Mouse (Mus musculus): ENCODE results near the gene Tm9sf3. TPM values are rescaled to one million over a fixed set of nuclear protein-coding genes. Genes with fewer than 3 reads are reported as not detected.
"Not testable (repeated sequence)": the region's sequence is repeated elsewhere in the genome, so short reads cannot be mapped to it uniquely, and the experiment has no call there.

Gene Tm9sf3
- polyA plus RNA-seq (2015; fragmentation: Nextera tagmentation; extraction: Ambion mirVana) = 92.2 and 96.3 TPM in 2 replicates

DNA sequence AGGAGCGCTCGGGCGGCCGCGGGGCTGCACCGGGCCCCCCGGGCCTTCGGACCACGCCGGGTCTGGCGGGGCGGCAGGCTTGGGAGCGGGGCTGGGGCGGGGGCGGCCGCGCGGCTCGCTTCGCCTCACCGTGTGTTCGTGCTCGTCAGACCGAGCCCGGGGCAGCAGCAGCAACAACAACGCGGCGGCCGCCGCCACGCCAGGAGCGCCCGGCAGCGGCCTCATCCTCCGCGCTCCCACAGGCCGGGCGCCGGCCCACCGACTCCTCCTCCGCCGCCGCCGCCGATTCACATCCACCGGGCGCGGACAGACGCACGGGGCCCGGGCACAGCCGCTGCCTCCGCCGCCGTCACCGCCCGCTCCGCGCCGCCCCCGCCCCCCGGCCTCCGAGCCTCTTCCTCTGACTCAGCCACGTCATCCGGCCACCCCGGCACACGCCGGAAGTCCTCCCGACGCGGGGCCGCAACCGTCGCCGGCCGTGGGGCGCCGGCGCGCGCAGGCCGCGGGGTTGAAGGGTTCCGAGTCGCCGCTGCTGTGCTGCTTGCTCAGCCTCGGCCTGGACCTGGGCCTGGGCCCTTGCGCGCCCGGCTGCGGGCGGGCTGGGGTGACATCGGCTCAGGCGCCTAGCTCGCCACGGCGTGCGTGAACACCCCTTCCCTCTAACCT is at the start of gene Tm9sf3:
Gene Tm9sf3, minus strand, starts transcription at position 368 of the 666 bp plus-strand sequence.
- peak within 1 kb of the TSS; percentile 69 for H3K4me2 ChIP-seq (replicated peaks)
- peak; percentile 95 for ATAC-seq (replicated peaks)
- no peaks in the 10 kb centered on the region for H3K9me3 ChIP-seq
- peaks cover 37% of the 10 kb centered on the region for H3K4me1 ChIP-seq
- 0% methylated on average over 69 of the region's 98 CpGs for WGBS
- peak within 1 kb of the TSS; percentile 98 for H3K9ac ChIP-seq (replicated peaks)
- H3K27me3 ChIP-seq = no peaks in the 10 kb centered on the region
- H3K36me3 ChIP-seq = no peaks in the 10 kb centered on the region
- H3K27ac ChIP-seq (replicated peaks) = peak within 1 kb of the TSS; percentile 97
- H3K4me3 ChIP-seq = peak within 1 kb of the TSS; percentile 78

DNA sequence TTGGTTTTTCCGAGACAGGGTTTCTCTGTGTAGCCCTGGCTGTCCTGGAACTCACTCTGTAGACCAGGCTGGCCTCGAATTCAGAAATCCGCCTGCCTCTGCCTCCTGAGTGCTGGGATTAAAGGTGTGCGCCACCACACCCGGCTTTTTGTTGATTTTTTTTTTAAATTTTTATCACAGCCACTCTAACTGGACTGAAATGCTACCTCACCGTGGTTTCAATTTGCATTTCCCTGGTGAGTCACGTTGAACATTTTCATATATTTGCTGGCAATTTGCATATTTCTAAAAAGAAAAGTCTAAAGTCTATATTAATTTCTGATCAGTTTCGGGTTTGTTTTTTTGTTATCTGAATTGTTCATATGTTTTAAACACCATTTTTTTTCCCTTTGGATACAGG is 48.8 kb upstream of the Tm9sf3 start:
- not testable (repeated sequence) for H3K4me1 ChIP-seq; H3K27ac ChIP-seq (replicated peaks); H3K36me3 ChIP-seq; H3K4me3 ChIP-seq; ATAC-seq (replicated peaks); H3K9ac ChIP-seq (replicated peaks); H3K4me2 ChIP-seq (replicated peaks); H3K9me3 ChIP-seq; H3K27me3 ChIP-seq
- 93% methylated on average over 8 of the region's 8 CpGs for WGBS

DNA sequence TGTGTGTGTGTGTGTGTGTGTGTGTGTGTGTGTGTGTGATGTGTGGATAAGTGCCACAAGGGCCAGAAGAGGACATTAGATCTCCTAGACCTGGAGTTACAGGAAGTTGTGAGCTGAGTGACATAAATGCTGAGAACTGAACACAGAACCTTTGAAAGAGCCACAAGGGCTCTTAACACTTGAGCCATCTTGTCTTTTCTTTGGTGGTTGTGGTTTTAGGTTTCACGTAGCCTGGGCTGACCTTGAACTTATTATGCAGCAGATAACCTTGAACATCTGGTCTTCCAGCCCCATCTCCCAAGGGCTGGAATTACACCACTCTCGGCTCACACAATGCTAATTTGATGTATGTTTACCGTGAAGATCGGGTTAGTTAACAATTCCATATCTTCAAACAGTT is 48.2 kb upstream of the Tm9sf3 start:
- Histone ChIP-seq H3K9ac (replicated peaks) (no peak overlapping the region), H3K4me2 (replicated peaks) (no peak overlapping the region), H3K27ac (replicated peaks) (no peak overlapping the region), H3K36me3 (no peaks in the 10 kb centered on the region), H3K4me3 (no peak overlapping the region), H3K9me3 (no peaks in the 10 kb centered on the region), H3K4me1 (peaks cover 3% of the 10 kb centered on the region; the same call in 1 of the 2 replicates), H3K27me3 (no peaks in the 10 kb centered on the region)
- 84% methylated on average over 4 of the region's 4 CpGs for WGBS
- ATAC-seq (replicated peaks) = no peak

DNA sequence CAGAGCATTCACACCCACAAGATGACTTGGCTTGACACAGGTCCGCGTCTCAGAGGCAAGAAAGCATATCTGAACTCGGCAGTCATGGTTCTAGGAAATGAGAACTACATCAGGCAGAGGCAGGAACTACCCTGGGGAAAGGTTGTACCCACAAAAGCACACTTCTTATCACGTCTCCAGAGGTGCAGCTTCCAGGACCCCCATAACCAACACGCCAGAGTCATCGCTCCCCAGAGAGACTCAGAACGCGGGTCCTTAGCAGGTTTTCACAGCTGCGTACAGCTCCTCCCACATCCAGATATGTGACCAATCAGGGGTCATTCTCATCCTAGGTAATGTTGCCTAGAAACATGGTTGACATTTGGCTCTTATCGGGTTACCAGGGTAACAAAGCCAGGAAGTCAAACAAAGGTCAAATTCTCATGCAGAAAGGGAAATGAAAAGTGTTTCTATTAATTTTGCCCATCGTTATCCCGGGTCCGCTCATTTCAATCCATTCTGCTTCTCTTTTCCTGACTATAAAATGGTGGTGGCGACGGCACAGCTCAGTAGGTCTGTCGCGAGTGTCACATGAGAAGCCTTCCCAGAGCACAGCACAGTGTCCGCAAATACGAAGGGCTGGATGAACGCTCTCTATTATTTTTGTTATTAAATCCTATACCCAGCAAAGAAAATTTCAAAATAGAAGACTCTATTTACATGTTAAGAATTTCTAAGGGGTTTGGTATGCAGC is 47.3 kb upstream of the Tm9sf3 start:
- Histone ChIP-seq H3K27me3 (no peaks in the 10 kb centered on the region), H3K36me3 (no peaks in the 10 kb centered on the region), H3K27ac (replicated peaks) (no peak overlapping the region; the same call in 1 of the 2 replicates), H3K4me2 (replicated peaks) (peak overlapping the region; percentile 49), H3K9ac (replicated peaks) (peak overlapping the region; percentile 20), H3K4me1 (peaks cover 3% of the 10 kb centered on the region; the same call in 1 of the 2 replicates), H3K4me3 (peak overlapping the region; percentile 35), H3K9me3 (no peaks in the 10 kb centered on the region)
- ATAC-seq (replicated peaks) = peak; percentile 80
- 26% methylated on average over 20 of the region's 20 CpGs for WGBS

DNA sequence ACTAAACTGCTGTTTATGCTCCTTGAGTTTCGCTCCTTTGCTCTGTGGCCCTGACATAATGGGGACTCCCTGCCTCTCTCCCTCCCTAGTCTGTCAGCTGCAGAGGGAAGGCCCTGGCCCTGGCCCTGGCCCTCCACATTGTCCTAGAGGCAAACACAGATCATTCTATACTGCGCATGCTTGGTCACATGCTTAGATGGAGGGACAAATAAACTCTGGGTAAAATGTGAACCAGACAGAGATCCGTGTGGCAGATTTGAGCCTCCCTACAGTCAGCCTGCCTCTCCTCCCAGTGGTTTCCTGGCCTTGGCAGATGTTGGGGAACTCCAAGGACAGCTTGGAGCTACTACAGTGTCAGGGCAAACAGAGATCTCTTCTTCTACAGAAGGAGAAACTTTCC is 40.1 kb upstream of the Tm9sf3 start:
- Histone ChIP-seq H3K4me2 (replicated peaks) (no peak overlapping the region), H3K9me3 (no peaks in the 10 kb centered on the region), H3K27me3 (no peaks in the 10 kb centered on the region), H3K4me1 (no peaks in the 10 kb centered on the region), H3K36me3 (no peaks in the 10 kb centered on the region), H3K4me3 (no peak overlapping the region), H3K9ac (replicated peaks) (no peak overlapping the region), H3K27ac (replicated peaks) (no peak overlapping the region)
- ATAC-seq (replicated peaks) = no peak
- WGBS = 62% methylated on average over 3 of the region's 3 CpGs

DNA sequence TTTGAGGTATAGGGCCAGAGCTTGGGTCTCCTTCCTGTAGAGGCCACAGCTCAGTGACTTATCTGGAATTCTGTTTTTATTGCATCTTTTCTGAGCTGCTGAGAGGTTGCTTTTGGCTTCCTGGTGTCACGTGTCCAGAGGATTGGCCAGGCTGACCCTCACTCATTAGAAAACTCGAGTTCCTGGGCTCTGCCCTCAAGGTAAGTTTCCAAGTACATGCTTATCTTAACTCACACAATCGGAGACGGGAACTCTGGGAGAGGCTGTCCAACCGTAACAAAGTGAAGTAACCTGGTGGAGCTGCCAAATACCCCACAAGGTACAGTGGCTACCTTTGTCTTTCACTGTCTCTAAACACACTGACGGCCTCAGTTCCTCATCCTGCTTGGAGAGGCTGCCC is 39.6 kb upstream of the Tm9sf3 start:
- Histone ChIP-seq H3K9ac (replicated peaks) (no peak overlapping the region), H3K4me3 (no peak overlapping the region), H3K4me2 (replicated peaks) (no peak overlapping the region), H3K27me3 (no peaks in the 10 kb centered on the region), H3K36me3 (no peaks in the 10 kb centered on the region), H3K4me1 (no peaks in the 10 kb centered on the region), H3K27ac (replicated peaks) (no peak overlapping the region), H3K9me3 (no peaks in the 10 kb centered on the region)
- WGBS = 75% methylated on average over 6 of the region's 6 CpGs
- ATAC-seq (replicated peaks) = no peak

DNA sequence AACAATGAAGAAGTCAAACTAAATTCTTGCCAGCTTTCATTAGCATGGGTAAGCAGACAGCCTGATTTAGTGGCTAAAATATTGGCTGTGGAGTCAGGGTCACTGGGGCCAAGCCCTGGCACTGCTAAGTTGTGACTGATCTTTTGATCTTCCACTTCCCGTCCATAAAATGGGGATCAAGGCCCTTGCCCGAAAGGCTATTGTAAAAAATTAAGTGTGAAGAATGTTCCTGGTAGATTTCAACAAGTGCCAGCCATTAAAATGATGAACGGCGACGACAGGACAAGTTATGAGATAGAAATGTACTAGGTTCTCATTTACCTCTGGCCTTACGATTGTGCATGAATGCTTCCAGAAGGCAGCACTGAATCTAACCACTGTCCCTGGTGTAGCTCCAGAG is 38.1 kb upstream of the Tm9sf3 start:
- H3K9me3 ChIP-seq = no peaks in the 10 kb centered on the region
- H3K27ac ChIP-seq (replicated peaks) = no peak overlapping the region
- 87% methylated on average over 6 of the region's 6 CpGs for WGBS
- H3K27me3 ChIP-seq = no peaks in the 10 kb centered on the region
- H3K9ac ChIP-seq (replicated peaks) = no peak overlapping the region
- no peaks in the 10 kb centered on the region for H3K4me1 ChIP-seq
- H3K4me3 ChIP-seq = no peak overlapping the region
- no peak for ATAC-seq (replicated peaks)
- H3K4me2 ChIP-seq (replicated peaks) = no peak overlapping the region
- no peaks in the 10 kb centered on the region for H3K36me3 ChIP-seq

DNA sequence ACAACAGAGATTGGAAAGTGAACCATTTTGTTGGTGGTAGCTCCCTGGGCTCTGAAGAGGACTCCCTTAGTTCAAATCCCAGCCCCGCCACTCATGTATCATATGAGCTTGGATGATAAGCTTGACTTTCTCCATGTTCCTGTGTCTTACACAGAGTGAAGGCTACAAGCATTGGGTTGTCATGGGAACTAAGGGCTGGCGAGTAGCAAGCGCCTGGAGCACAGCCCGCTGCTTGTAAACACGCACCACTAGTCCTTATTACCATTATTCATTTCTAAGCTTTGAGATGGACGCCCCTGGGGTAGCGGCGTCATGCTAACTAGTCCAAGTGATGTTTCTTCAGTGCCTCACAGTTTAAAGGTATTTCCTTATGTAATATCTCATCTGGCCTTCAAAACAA is 35.6 kb upstream of the Tm9sf3 start:
- no peak overlapping the region for H3K27ac ChIP-seq (replicated peaks)
- H3K4me2 ChIP-seq (replicated peaks) = no peak overlapping the region
- WGBS = 77% methylated on average over 8 of the region's 8 CpGs
- no peaks in the 10 kb centered on the region for H3K27me3 ChIP-seq
- no peaks in the 10 kb centered on the region for H3K4me1 ChIP-seq
- ATAC-seq (replicated peaks) = no peak
- H3K4me3 ChIP-seq = no peak overlapping the region
- H3K9ac ChIP-seq (replicated peaks) = no peak overlapping the region
- no peaks in the 10 kb centered on the region for H3K36me3 ChIP-seq
- H3K9me3 ChIP-seq = no peaks in the 10 kb centered on the region

DNA sequence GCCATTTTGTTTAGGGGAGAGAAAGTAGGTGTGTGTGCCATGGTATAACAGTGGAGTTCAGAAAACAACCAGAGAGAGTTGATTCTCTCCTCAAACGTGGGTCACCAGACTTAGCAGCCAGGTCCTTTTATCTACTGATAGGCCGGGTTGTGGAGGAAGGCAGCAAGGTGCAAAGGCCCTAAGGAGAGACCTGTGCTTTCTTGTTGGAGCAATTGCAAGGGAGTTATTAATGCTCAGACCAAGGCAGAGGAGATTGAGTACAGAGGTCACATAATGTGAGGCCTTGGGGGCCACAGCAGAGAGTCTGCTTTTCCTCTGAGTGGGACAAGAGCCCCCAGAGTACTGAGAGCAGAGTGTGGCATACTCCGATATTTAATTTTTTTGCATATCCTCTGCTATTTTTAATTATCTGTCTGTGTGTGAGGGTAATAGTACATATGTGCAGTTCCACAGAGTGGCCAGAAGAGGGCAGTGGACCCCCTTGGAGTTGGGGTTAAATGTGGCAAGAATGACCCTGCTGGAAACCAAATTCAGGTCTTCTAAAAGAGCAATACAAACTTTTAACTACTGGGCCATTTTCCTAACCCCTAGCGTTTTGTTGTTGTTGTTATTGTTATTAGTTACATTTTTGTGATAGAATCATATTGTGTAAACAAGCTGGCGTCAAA is 27.3 kb upstream of the Tm9sf3 start:
- Histone ChIP-seq H3K27me3 (no peaks in the 10 kb centered on the region), H3K9me3 (no peaks in the 10 kb centered on the region), H3K4me2 (replicated peaks) (no peak overlapping the region), H3K36me3 (no peaks in the 10 kb centered on the region), H3K4me1 (no peaks in the 10 kb centered on the region), H3K9ac (replicated peaks) (no peak overlapping the region), H3K4me3 (no peak overlapping the region), H3K27ac (replicated peaks) (no peak overlapping the region)
- ATAC-seq (replicated peaks) = no peak
- WGBS = 64% methylated on average over 5 of the region's 5 CpGs

DNA sequence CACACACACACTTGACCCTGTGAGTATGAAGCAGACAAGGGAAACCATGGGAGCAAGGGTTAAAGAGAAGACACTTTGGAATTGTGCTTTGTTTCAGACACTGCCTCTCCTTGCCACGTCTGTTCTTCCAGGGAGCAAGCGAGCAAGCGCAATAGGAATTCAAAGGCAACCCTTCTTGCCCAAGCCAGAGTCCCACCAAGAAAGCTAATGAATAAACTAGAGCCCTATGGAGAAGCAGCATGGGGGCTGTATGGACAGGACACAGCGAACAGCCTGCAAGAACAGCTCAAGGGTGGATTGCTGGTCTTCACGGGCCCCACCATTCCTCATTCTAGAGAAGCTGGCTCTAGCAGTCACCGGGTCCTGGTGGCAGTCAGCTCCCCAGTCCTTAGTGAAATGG is 24.8 kb upstream of the Tm9sf3 start:
- no peak overlapping the region for H3K9ac ChIP-seq (replicated peaks)
- no peak overlapping the region for H3K4me2 ChIP-seq (replicated peaks)
- no peaks in the 10 kb centered on the region for H3K27me3 ChIP-seq
- WGBS = 76% methylated on average over 6 of the region's 6 CpGs
- H3K27ac ChIP-seq (replicated peaks) = no peak overlapping the region
- no peaks in the 10 kb centered on the region for H3K4me1 ChIP-seq
- H3K9me3 ChIP-seq = no peaks in the 10 kb centered on the region
- no peak for ATAC-seq (replicated peaks)
- H3K4me3 ChIP-seq = no peak overlapping the region
- no peaks in the 10 kb centered on the region for H3K36me3 ChIP-seq

DNA sequence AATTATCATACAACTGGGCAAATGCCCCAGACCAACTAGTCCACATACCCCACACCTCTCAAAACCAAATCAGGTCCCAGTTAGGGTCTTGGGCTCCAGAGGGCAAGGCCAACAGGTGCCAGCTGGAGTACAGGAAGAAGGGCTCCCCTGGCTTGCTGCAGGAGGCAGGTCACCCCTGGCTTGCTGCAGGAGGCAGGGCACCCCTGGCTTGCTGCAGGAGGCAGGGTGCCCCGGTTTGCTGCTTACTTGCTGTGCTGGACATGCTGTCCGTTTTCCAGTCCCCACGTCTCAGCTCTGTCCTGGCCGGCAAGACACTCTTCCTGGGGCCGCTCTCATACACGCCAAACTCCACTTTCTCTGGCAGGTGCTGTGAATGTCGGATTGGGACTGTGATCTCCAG is 23.4 kb upstream of the Tm9sf3 start:
- Histone ChIP-seq H3K36me3 (no peaks in the 10 kb centered on the region), H3K27me3 (no peaks in the 10 kb centered on the region)
- ATAC-seq (replicated peaks) = no peak

DNA sequence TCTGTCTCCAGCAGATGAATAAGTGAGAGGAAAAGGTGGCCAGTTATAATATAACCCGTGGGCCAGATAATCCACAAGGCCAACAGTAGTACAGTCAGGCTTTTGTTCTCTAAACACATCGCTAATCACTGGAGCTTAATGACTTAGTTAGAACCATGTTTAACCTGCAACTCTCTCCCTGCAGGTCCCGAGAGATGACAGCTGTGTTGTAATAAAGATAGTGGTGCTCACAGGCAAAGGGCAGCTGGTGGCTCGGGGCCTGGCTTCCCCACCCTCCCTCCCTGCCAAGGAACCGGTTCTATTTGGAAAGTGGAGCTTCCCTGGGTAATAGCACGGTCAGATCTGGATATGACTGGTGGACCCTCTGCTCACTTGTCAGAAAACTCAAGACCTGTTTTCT is 20.7 kb upstream of the Tm9sf3 start:
- H3K9ac ChIP-seq (replicated peaks) = no peak overlapping the region
- H3K27me3 ChIP-seq = no peaks in the 10 kb centered on the region
- no peak overlapping the region for H3K4me2 ChIP-seq (replicated peaks)
- H3K4me1 ChIP-seq = no peaks in the 10 kb centered on the region
- no peak overlapping the region for H3K4me3 ChIP-seq
- 59% methylated on average over 6 of the region's 6 CpGs for WGBS
- no peak overlapping the region for H3K27ac ChIP-seq (replicated peaks)
- no peaks in the 10 kb centered on the region for H3K36me3 ChIP-seq
- no peaks in the 10 kb centered on the region for H3K9me3 ChIP-seq
- no peak for ATAC-seq (replicated peaks)

More for the DNA sequence above, 23.4 kb upstream of the Tm9sf3 start:
- no peaks in the 10 kb centered on the region for H3K9me3 ChIP-seq
- H3K27ac ChIP-seq (replicated peaks) = no peak overlapping the region
- no peak overlapping the region for H3K4me3 ChIP-seq
- WGBS = 92% methylated on average over 7 of the region's 7 CpGs
- H3K4me2 ChIP-seq (replicated peaks) = no peak overlapping the region
- no peaks in the 10 kb centered on the region for H3K4me1 ChIP-seq
- H3K9ac ChIP-seq (replicated peaks) = no peak overlapping the region

Measured in forebrain, embryonic 15.5 days (tissue).